Mouse (Mus musculus) yolk sac, embryonic 10.5 days (tissue): ENCODE measurements at regions not wholly inside any gene's neighbourhood (a gene's known extent, or its start where the extent isn't known, plus 50 kb on each side); places are given as distances from the start of the nearest gene placed in this dataset.

ENCODE experiments used
- DNase-seq: peaks from one replicate; pipeline ENCODE4 v3.0.0-alpha.2; 2017; ENCODE audit warnings: low spot score

GRCm38 (mm10) chr2:72753788-72754713, 226.2 kb downstream of the Sp3 start:
- DNase-seq: peak; percentile 60

- DNase-seq: no peak
Measured at GRCm38 (mm10) chr2:72763454-72763853, 216.8 kb downstream of the Sp3 start.

GRCm38 (mm10) chr2:72769030-72769630, 211.1 kb downstream of the Sp3 start:
- DNase-seq: peak; percentile 22

GRCm38 (mm10) chr2:72773401-72773800, 206.8 kb downstream of the Sp3 start:
- DNase-seq: no peak

- DNase-seq: no peak
Measured at GRCm38 (mm10) chr2:72777330-72777729, 202.9 kb downstream of the Sp3 start.

GRCm38 (mm10) chr2:72777806-72778510, 202.3 kb downstream of the Sp3 start:
- DNase-seq: no peak

GRCm38 (mm10) chr2:72779268-72780163, 200.7 kb downstream of the Sp3 start:
- DNase-seq: no peak

- DNase-seq: no peak
Measured at GRCm38 (mm10) chr2:72781369-72782275, 198.6 kb downstream of the Sp3 start.

GRCm38 (mm10) chr2:72782355-72782754, 197.9 kb downstream of the Sp3 start:
- DNase-seq: no peak

GRCm38 (mm10) chr2:72785365-72786043, 194.7 kb downstream of the Sp3 start:
- peak; percentile 82 for DNase-seq

- no peak for DNase-seq
Measured at GRCm38 (mm10) chr2:72786044-72786737, 194.1 kb downstream of the Sp3 start.

GRCm38 (mm10) chr2:72787616-72788015, 192.6 kb downstream of the Sp3 start:
- no peak for DNase-seq

- no peak for DNase-seq
Measured at GRCm38 (mm10) chr2:72791496-72791895, 188.8 kb downstream of the Sp3 start.

GRCm38 (mm10) chr2:72793424-72793823, 186.8 kb downstream of the Sp3 start:
- DNase-seq: no peak

GRCm38 (mm10) chr2:72794501-72794900, 185.7 kb downstream of the Sp3 start:
- DNase-seq: no peak

- no peak for DNase-seq
Measured at GRCm38 (mm10) chr2:72797002-72797718, 183.1 kb downstream of the Sp3 start.

GRCm38 (mm10) chr2:72800696-72801095, 179.6 kb downstream of the Sp3 start:
- no peak for DNase-seq

GRCm38 (mm10) chr2:72813282-72813974, 166.8 kb downstream of the Sp3 start:
- DNase-seq: no peak
